Mouse (Mus musculus): Measurements from ENCODE around the gene Vmn1r195. TPM values are rescaled to one million over a fixed set of nuclear protein-coding genes. Genes with fewer than 3 reads are reported as not detected.
"Not testable (repeated sequence)": the region's sequence is repeated elsewhere in the genome, so short reads cannot be mapped to it uniquely, and the experiment has no call there.

Vmn1r195 gene
- not detected in 2 replicates for polyA plus RNA-seq (2015; fragmentation: Nextera tagmentation; extraction: Ambion mirVana)

GRCm38 (mm10) chr13:22270222-22270621 is at the start of gene Vmn1r195:
TSS of gene Vmn1r195 (plus strand) at chr13:22270522.
- not testable (repeated sequence) for DNase-seq (ENCODE audit: low spot score)

- DNase-seq (ENCODE audit: low spot score) = not testable (repeated sequence)
Observed at GRCm38 (mm10) chr13:22223060-22223459, 47.3 kb upstream of the Vmn1r195 start, which contains the start of gene Vmn1r193. TSS of gene Vmn1r193 (minus strand) at chr13:22223160.

- DNase-seq (ENCODE audit: low spot score) = no peak
Observed at GRCm38 (mm10) chr13:22243915-22244314, 26.4 kb upstream of the Vmn1r195 start, which contains the start of gene Vmn1r194. TSS of gene Vmn1r194 (plus strand) at chr13:22244215.

GRCm38 (mm10) chr13:22271721-22272120 is 1.4 kb downstream of the Vmn1r195 start:
- DNase-seq (ENCODE audit: low spot score) = no peak

GRCm38 (mm10) chr13:22284578-22284977 is 14.3 kb downstream of the Vmn1r195 start:
- no peak for DNase-seq (ENCODE audit: low spot score)

GRCm38 (mm10) chr13:22289620-22290019 is 19.3 kb downstream of the Vmn1r195 start, which contains the start of gene Vmn1r196:
TSS of gene Vmn1r196 (plus strand) at chr13:22289920.
- DNase-seq (ENCODE audit: low spot score) = no peak

- DNase-seq (ENCODE audit: low spot score) = not testable (repeated sequence)
Observed at GRCm38 (mm10) chr13:22308075-22308474, 37.8 kb downstream of the Vmn1r195 start.

- no peak for DNase-seq (ENCODE audit: low spot score)
Observed at GRCm38 (mm10) chr13:22315361-22315760, 45.0 kb downstream of the Vmn1r195 start.

GRCm38 (mm10) chr13:22317366-22317765 is 47.0 kb downstream of the Vmn1r195 start:
- DNase-seq (ENCODE audit: low spot score) = no peak

- no peak for DNase-seq (ENCODE audit: low spot score)
Observed at GRCm38 (mm10) chr13:22320091-22320490, 49.8 kb downstream of the Vmn1r195 start.

- no peak for DNase-seq (ENCODE audit: low spot score)
Observed at GRCm38 (mm10) chr13:22324289-22324688, 54.0 kb downstream of the Vmn1r195 start, which contains the start of gene Vmn1r197. TSS of gene Vmn1r197 (plus strand) at chr13:22324589.

Other genes starting within 250 kb of the Vmn1r195 start
- gene Hist1h2ah, start 235.0 kb upstream of the Vmn1r195 start, polyA plus RNA-seq (2015; fragmentation: Nextera tagmentation; extraction: Ambion mirVana) = 49.6 and 71.7 TPM in 2 replicates
- gene Hist1h2bk, start 234.7 kb upstream of the Vmn1r195 start, polyA plus RNA-seq (2015; fragmentation: Nextera tagmentation; extraction: Ambion mirVana) = 25.8 and 33.9 TPM in 2 replicates
- gene Hist1h4i, start 229.2 kb upstream of the Vmn1r195 start, polyA plus RNA-seq (2015; fragmentation: Nextera tagmentation; extraction: Ambion mirVana) = 37.1 and 39.2 TPM in 2 replicates
- 178 and 206 TPM in 2 replicates for gene Hist1h2ag, start 227.6 kb upstream of the Vmn1r195 start, polyA plus RNA-seq (2015; fragmentation: Nextera tagmentation; extraction: Ambion mirVana)
- 74.2 and 89.3 TPM in 2 replicates for gene Hist1h2bj, start 227.3 kb upstream of the Vmn1r195 start, polyA plus RNA-seq (2015; fragmentation: Nextera tagmentation; extraction: Ambion mirVana)
- not detected in 2 replicates for gene Vmn1r188, start 186.1 kb upstream of the Vmn1r195 start, polyA plus RNA-seq (2015; fragmentation: Nextera tagmentation; extraction: Ambion mirVana)
- gene Vmn1r189, start 164.7 kb upstream of the Vmn1r195 start, polyA plus RNA-seq (2015; fragmentation: Nextera tagmentation; extraction: Ambion mirVana) = not detected in 2 replicates
- not detected in 2 replicates for gene Vmn1r191, start 86.6 kb upstream of the Vmn1r195 start, polyA plus RNA-seq (2015; fragmentation: Nextera tagmentation; extraction: Ambion mirVana)
- gene Vmn1r192, start 79.4 kb upstream of the Vmn1r195 start, polyA plus RNA-seq (2015; fragmentation: Nextera tagmentation; extraction: Ambion mirVana) = not detected in 2 replicates
- gene Vmn1r193, start 47.4 kb upstream of the Vmn1r195 start, polyA plus RNA-seq (2015; fragmentation: Nextera tagmentation; extraction: Ambion mirVana) = not detected in 2 replicates
- not detected in 2 replicates for gene Vmn1r194, start 26.3 kb upstream of the Vmn1r195 start, polyA plus RNA-seq (2015; fragmentation: Nextera tagmentation; extraction: Ambion mirVana)
- gene Vmn1r196, start 19.4 kb downstream of the Vmn1r195 start, polyA plus RNA-seq (2015; fragmentation: Nextera tagmentation; extraction: Ambion mirVana) = not detected in 2 replicates
- not detected in 2 replicates for gene Vmn1r197, start 54.1 kb downstream of the Vmn1r195 start, polyA plus RNA-seq (2015; fragmentation: Nextera tagmentation; extraction: Ambion mirVana)
- gene Vmn1r198, start 79.8 kb downstream of the Vmn1r195 start, polyA plus RNA-seq (2015; fragmentation: Nextera tagmentation; extraction: Ambion mirVana) = not detected in 2 replicates
- not detected in 2 replicates for gene Vmn1r199, start 109.3 kb downstream of the Vmn1r195 start, polyA plus RNA-seq (2015; fragmentation: Nextera tagmentation; extraction: Ambion mirVana)
- gene Vmn1r200, start 119.9 kb downstream of the Vmn1r195 start, polyA plus RNA-seq (2015; fragmentation: Nextera tagmentation; extraction: Ambion mirVana) = not detected in 2 replicates
- gene Vmn1r201, start 201.4 kb downstream of the Vmn1r195 start, polyA plus RNA-seq (2015; fragmentation: Nextera tagmentation; extraction: Ambion mirVana) = not detected in 2 replicates
- 0.03 TPM in 1 of 2 replicates, not detected in the other for gene Vmn1r202, start 234.9 kb downstream of the Vmn1r195 start, polyA plus RNA-seq (2015; fragmentation: Nextera tagmentation; extraction: Ambion mirVana)
- gene Vmn1r203, start 247.6 kb downstream of the Vmn1r195 start, polyA plus RNA-seq (2015; fragmentation: Nextera tagmentation; extraction: Ambion mirVana) = not detected in 2 replicates

Measured in thymus, postnatal 0 days (tissue).